Mouse (Mus musculus) embryo, embryonic 11.5 days (tissue): Measurements from ENCODE around the gene Fermt3.

ENCODE experiments used
- DNase-seq: peaks from one replicate; pipeline ENCODE4 v3.0.0-alpha.2; 2012; ENCODE audit warnings: low read depth, low spot score

The Fermt3 gene

DNA sequence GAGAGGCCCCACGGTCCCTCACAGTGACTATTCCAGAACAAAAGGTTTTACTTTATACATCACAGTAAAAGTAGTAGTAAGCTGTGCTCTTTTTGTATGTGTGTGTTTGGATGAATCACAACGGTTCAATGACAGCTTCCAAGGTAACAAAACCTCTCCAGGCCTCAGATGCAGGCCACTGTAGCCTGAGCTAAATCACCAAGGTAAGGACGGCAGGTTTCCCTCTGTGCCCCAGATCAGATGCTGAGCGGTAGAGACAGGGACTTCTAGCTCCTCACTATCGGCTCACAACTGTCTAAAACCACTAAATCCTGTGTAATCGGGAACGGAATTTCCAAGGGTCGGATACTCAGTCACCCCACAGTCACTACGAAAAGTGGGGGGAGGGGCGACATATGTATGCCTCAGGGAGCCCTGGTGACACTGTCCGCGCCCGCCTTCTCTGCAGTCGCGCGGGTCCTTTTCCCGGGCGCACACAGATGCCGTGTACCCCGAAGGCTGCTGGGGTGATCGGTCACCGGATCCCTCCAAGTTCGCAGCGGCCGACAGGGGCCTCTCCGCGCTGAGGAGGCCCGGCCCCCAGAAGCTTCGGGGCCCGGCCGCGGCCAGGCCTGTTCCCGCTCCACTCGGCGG, 19.9 kb upstream of the Fermt3 start:
- no peak for DNase-seq

DNA sequence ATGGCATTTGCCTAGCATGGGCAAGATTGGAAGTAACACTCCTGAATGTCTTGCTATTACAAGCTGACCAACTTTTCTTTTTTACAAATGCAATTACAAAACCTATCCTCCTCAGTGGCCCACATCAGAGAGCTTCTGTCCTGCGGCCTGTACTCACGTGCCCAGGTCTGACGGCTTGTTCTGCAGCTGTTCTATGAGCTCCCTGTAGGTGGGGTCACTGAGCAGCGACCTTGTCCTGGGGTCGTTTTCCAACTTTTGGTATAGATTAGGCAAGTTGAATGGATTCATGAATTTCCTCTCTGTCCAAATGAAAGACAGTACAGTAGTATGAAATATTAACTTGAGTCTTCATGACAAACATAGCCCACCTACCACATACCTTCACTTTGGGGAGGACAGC, 14.7 kb upstream of the Fermt3 start:
- DNase-seq: no peak

DNA sequence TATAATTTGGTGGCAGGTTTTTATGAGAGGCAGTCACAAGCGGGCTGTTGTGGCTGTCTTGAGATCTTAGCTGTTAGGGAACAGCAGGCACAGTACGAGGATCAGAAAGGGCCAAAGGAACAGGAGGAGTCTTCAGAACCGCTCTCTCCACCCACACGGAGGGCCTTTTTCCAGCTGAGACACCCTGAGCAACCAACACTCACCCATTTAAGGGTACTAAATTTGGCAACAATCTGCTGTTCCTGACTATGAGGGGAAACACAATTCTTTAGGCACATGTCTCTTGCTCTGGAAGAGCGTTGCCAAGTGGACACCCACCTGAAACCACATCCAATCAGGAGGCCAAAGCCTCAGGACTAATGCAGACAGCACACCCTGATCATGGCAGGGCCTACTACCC, 10.3 kb upstream of the Fermt3 start:
- no peak for DNase-seq

- DNase-seq: peak; percentile 23
Measured at GRCm38 (mm10) chr19:7020224-7020641, 964 bp upstream of the Fermt3 start.

GRCm38 (mm10) chr19:7018546-7018945, 723 bp downstream of the Fermt3 start:
- no peak for DNase-seq

- DNase-seq: no peak
Measured at GRCm38 (mm10) chr19:7017541-7018457, 1.5 kb downstream of the Fermt3 start.

- no peak for DNase-seq
Measured at GRCm38 (mm10) chr19:7014481-7015135, 4.7 kb downstream of the Fermt3 start.

- no peak for DNase-seq
Measured at GRCm38 (mm10) chr19:7013984-7014383, 5.3 kb downstream of the Fermt3 start.

- DNase-seq: no peak
Measured at GRCm38 (mm10) chr19:7012426-7012825, 6.8 kb downstream of the Fermt3 start.

- DNase-seq: no peak
Measured at GRCm38 (mm10) chr19:7006892-7007593, 12.2 kb downstream of the Fermt3 start.

DNA sequence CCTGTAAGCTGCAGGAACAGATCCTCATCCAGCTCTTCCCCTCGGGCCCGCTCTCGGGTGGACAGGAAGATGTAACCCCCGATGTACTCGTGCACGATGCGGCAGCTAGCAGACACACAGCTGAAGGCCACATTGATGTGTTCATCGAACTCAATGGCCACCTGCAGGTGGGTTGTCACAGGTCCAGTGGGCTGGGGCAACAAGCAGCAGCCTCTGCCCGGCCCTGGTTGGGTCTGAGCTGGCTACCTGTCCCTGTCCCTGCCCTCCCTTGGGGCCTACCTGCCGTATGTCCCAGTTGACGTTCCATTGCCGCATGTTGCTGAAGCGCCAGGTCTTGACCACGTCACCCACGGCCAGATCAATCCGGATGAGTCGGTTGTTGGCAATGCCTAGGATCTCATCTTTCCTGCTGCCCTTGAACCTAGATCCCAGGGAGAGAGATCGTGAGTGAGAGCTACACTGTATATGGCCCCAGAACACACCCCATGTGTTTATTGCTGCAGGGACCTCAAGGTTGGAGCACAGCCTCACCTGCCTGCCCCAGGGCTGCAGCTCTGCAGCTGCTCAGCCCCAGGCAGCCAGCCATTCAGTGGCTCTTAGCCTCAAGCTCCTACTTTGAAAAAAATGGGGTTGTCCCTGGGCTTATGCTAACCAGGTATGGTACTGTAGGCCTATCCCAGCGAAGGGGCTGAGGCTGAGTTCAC, 19.8 kb downstream of the Fermt3 start:
- no peak for DNase-seq

DNA sequence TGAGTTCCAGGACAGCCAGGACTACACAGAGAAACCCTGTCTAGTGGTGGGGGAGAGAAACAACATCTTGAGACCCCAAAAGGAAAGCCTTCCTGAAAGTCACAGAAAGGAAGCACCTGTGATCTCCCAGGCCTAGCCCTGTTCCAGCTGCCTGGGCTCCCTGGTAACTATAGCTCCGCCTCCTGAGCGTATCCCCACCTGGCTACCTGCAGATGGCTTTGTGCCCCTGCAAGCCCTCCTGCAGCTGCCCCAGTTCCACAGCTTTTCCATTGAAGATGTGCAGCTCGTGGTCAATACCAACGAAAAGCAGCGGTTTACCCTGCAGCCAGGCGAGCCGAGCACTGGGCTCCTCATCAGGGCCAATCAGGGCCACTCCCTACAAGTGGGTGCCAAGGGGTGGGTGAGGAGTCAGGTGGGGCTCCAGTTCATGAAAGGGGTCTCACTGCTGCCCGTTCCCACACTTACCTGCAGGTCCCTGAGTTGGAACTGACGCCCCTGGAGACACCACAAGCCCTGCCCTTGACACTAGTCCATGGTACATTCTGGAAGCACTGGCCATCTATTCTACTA, 21.5 kb downstream of the Fermt3 start:
- no peak for DNase-seq

DNA sequence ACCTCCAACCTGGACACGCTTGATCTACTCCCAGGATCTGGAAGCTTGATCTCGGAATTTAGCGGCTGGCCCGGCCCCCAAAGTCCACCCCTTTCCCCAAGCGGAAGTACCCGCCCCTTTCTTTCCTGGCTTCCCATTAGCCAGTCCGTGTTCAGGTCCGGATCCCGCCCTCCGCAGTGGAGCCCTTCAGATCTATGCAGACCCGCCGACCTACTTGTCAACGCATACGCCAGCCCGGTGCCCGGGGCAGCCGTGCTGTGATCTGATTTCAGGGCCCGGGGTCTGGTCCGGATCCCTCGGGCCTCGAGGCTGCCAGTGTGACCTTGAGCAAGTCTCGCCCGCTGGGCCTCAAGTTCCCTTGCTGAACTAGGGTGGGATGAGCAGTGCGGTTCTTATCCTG, 23.3 kb downstream of the Fermt3 start, which contains the start of the genes Nudt22 and Trpt1:
Gene Nudt22, minus strand, starts transcription at position 112 of the 400 bp plus-strand sequence.
Gene Trpt1, plus strand, starts transcription at position 126 of the 400 bp plus-strand sequence.
- DNase-seq: peak; percentile 80

GRCm38 (mm10) chr19:6995255-6995991, 23.8 kb downstream of the Fermt3 start:
- DNase-seq: no peak

DNA sequence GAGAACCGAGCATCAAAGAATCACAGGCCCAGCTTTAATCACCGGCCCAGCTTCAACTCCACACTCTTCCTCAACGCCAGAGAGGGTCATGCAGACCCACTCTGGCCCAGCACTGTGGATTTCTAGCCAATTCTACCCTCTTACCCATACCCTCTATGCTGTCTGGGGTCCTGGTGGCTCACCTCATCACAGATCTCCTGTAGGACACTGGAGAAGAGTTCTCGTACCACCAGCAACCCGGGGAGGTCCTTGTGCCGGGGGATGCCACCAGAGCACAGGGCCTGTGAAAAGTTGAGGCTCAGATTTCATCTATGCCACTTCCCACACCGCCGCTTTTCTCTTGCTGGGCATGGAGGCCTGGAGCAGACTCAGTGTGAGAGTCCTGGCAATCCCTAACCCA, 24.8 kb downstream of the Fermt3 start:
- no peak for DNase-seq

DNA sequence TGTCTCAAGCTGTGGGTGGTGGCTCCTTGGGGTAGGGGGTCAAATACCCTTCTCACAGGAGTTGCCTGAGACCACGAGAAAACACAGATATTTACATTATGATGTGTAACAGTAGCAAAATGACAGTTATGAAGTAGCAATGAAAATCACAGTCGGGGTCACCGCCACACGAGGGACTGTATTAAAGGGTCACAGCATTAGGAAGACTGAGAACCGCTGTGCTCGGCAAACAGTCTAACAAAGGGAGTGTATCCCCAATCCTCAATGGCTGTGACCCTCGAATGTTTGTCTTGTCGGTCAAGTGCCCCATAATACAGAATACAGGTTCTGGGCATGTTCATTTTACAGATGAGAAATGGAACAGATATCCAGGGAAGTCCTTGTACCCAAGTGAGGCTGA, 25.3 kb downstream of the Fermt3 start:
- no peak for DNase-seq

DNA sequence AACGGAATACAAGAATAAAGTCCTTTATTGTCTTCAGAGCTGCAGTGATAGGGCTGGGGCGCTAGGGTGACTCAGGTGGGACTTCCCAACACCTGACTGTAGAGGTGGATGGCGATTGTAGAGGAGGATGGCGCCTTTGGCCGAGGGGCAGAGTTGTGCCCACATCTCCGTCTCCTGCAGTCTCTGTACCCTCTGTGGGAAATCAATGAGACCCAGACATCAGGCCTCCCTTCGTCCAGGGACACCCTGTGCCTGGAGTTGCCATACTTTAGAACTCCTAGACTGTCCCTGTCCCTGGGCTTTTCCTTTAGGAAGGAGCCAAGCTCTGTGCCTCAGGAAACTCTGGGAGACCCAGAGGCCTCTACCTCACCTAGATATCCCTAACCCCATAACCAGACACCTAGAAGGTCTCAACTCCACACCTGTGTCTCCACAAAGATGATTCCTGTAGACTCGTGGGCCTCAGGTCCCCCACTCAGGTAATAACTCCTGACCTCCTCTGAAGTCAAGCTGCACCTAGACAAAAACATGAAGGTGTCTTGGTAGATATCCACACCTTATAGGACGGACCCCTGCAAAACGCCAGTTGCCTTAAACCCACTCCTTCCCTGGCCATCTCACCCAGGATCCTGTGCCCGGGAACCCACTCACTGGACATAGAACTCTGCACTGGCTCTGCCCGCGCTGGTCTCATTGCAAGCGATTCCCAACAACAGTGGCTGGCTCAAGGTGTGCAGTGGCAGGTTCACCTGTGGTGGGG, 26.1 kb downstream of the Fermt3 start:
- no peak for DNase-seq

DNA sequence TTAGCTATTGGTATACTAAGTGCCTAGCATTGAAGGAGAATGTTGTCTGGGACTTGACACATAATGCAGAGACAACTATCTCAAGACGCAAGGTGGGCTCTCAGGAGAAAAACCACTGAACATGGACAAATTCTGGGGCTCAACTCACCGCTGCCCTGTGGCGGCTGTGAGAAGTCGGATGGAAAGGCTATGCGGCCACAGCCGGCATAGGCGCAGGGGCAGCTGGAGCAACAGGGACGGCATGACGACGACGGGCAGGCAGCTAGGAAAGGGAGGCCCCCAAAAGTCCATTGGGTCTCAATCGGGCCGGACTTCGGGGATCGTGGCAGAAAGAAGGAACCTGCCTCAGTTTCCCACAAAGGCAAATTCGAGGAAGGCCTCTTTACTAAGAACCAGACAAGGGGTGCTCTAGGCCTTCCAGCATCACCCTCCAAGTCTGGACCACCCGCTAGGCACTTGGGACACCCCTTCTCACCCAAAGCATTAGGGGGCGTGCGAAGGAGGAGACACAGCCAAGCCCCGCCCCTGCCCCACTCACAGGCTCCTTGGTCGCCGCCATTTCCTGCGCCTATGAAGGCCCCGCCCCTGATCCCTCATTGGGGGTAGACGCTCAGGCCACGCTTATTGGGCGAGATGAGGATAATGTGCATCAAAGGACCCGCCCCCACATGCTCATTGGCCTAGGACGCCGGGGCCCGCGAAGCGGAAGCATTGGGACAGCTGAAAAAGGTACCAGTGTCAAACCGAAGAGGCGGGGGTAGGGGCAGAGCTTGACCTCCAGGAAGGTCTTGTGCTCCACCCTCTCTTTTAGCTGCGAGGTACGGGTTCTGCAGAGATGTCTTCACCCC, 27.0 kb downstream of the Fermt3 start, which contains the start of gene Dnajc4:
Gene Dnajc4, minus strand, starts transcription at position 562 of the 848 bp plus-strand sequence.
- peak; percentile 93 for DNase-seq
